ENCODE assay signal across 21 mouse cellular contexts in genomic region chr6:54342223-54342622, GRCm38 (mm10). TPM values are rescaled to one million over a fixed set of nuclear protein-coding genes. Genes with fewer than 3 reads are reported as not detected.
DNase-seq lines count a peak whose midpoint lies in the region; ATAC-seq and TF ChIP-seq lines count a peak whose summit lies in the region.
"Had no signal": no experiment of that assay in that cellular context is flagged by ENCODE, and none has a peak within 500 bp of the region (broad histone marks: within the 10 kb centered on the region; RNA-seq: fewer than 3 reads in every experiment).

No protein-coding gene starts in this region.

- no peak overlapping the region for H3K27ac ChIP-seq in forebrain, postnatal 0 days (ENCODE audit: low read depth, low read length)
- no peak overlapping the region for H3K27ac ChIP-seq in forebrain, embryonic 16.5 days (ENCODE audit: low read length)
- H3K27ac ChIP-seq in midbrain, embryonic 11.5 days (ENCODE audit: low read depth, low read length) = no peak overlapping the region
- no peak overlapping the region for H3K27ac ChIP-seq in midbrain, postnatal 0 days (ENCODE audit: low read depth, low read length)
- no peak overlapping the region for H3K27ac ChIP-seq in kidney, adult 2 months (ENCODE audit: insufficient read depth, low read depth, low read length)
- H3K27ac ChIP-seq: embryonic facial prominence, embryonic 13.5 days; embryonic facial prominence, embryonic 15.5 days; forebrain, embryonic 10.5 days; forebrain, embryonic 13.5 days had no signal

- no peak for TF ChIP-seq CTCF in forebrain, postnatal 0 days (IDR thresholded peaks at IDR 0.05; ENCODE audit: low read depth)
- no peak for TF ChIP-seq CTCF in midbrain, postnatal 0 days (IDR thresholded peaks at IDR 0.05)
- TF ChIP-seq CTCF in brain, embryonic 14.5 days (IDR thresholded peaks at IDR 0.05; ENCODE audit: borderline replicate concordance, extremely low read depth, insufficient read depth, insufficient read length) = no peak
- no peak for TF ChIP-seq CTCF in kidney, adult 2 months (conservative IDR thresholded peaks at IDR 0.05; ENCODE audit: insufficient read depth, insufficient read length, low read depth, low read length)

- peak; percentile 36 for DNase-seq in forebrain, postnatal 0 days
- DNase-seq in midbrain, embryonic 11.5 days (ENCODE audit: low spot score, missing footprints) = peak; percentile 51
- no peak for DNase-seq in midbrain, postnatal 0 days (ENCODE audit: low spot score)
- peak; percentile 60 for DNase-seq in brain, embryonic 14.5 days (ENCODE audit: low read depth)
- DNase-seq in left cerebral cortex, postnatal 36 days (ENCODE audit: low spot score in 2 of 2) = no peak
- DNase-seq in kidney, adult 2 months = no peak
- DNase-seq: adrenal gland, adult 2 months; adrenal gland, postnatal 10 days; adrenal gland, postnatal 25 days; cerebellum, adult 11 months; cerebellum, adult 8-10 months; cerebellum, adult 9-11 months; embryo, embryonic 11 days had no signal

- no peak overlapping the region for H3K9ac ChIP-seq in forebrain, postnatal 0 days
- H3K9ac ChIP-seq in forebrain, embryonic 16.5 days (replicated peaks; ENCODE audit: low read depth, low read length) = no peak overlapping the region
- no peak overlapping the region for H3K9ac ChIP-seq in midbrain, embryonic 11.5 days (ENCODE audit: low read length)
- no peak overlapping the region for H3K9ac ChIP-seq in midbrain, postnatal 0 days (replicated peaks; ENCODE audit: low read length, poor library complexity, severe bottlenecking)
- H3K9ac ChIP-seq: embryonic facial prominence, embryonic 13.5 days; embryonic facial prominence, embryonic 15.5 days; forebrain, embryonic 13.5 days had no signal

- H3K36me3 ChIP-seq in forebrain, postnatal 0 days (ENCODE audit: insufficient read depth) = no peaks in the 10 kb centered on the region
- no peaks in the 10 kb centered on the region for H3K36me3 ChIP-seq in forebrain, embryonic 16.5 days (ENCODE audit: control insufficient read depth, insufficient read depth)
- H3K36me3 ChIP-seq in midbrain, embryonic 11.5 days (ENCODE audit: control insufficient read depth, insufficient read depth, low read length) = no peaks in the 10 kb centered on the region
- no peaks in the 10 kb centered on the region for H3K36me3 ChIP-seq in midbrain, postnatal 0 days (ENCODE audit: insufficient read depth, low read length)
- H3K36me3 ChIP-seq in kidney, adult 2 months (ENCODE audit: control insufficient read depth, insufficient read depth, low read length) = no peaks in the 10 kb centered on the region
- H3K36me3 ChIP-seq: embryonic facial prominence, embryonic 13.5 days; embryonic facial prominence, embryonic 15.5 days; forebrain, embryonic 10.5 days had no signal

- H3K27me3 ChIP-seq in forebrain, postnatal 0 days (ENCODE audit: insufficient read depth, low read length) = no peaks in the 10 kb centered on the region
- no peaks in the 10 kb centered on the region for H3K27me3 ChIP-seq in forebrain, embryonic 16.5 days (replicated peaks; ENCODE audit: control insufficient read depth, insufficient read depth, low read length)
- H3K27me3 ChIP-seq in midbrain, embryonic 11.5 days (ENCODE audit: control insufficient read depth, insufficient read depth, low read length) = no peaks in the 10 kb centered on the region
- no peaks in the 10 kb centered on the region for H3K27me3 ChIP-seq in midbrain, postnatal 0 days (ENCODE audit: insufficient read depth, low read length)
- no peaks in the 10 kb centered on the region for H3K27me3 ChIP-seq in kidney, adult 2 months (replicated peaks; ENCODE audit: control insufficient read depth, insufficient read depth, low read length)
- H3K27me3 ChIP-seq: embryonic facial prominence, embryonic 15.5 days; forebrain, embryonic 13.5 days had no signal

- intact Hi-C loops in left cerebral cortex, postnatal 36 days (cut with DNase I) = no loop called here

- H3K4me1 ChIP-seq in forebrain, postnatal 0 days (ENCODE audit: insufficient read depth) = no peaks in the 10 kb centered on the region
- H3K4me1 ChIP-seq in forebrain, embryonic 16.5 days (replicated peaks; ENCODE audit: control insufficient read depth, insufficient read depth, low read length) = no peaks in the 10 kb centered on the region
- H3K4me1 ChIP-seq in midbrain, embryonic 11.5 days (ENCODE audit: control insufficient read depth, insufficient read depth, low read length) = no peaks in the 10 kb centered on the region
- no peaks in the 10 kb centered on the region for H3K4me1 ChIP-seq in midbrain, postnatal 0 days (ENCODE audit: insufficient read depth, low read length)
- no peaks in the 10 kb centered on the region for H3K4me1 ChIP-seq in kidney, adult 2 months (ENCODE audit: control insufficient read depth, insufficient read depth, low read length)
- H3K4me1 ChIP-seq: embryonic facial prominence, embryonic 13.5 days; embryonic facial prominence, embryonic 15.5 days; forebrain, embryonic 13.5 days had no signal

- peak; percentile 45 for ATAC-seq in forebrain, postnatal 0 days
- no peak for ATAC-seq in forebrain, embryonic 16.5 days
- ATAC-seq in midbrain, embryonic 11.5 days (ENCODE audit: low FRiP score) = no peak
- no peak for ATAC-seq in midbrain, postnatal 0 days (ENCODE audit: low FRiP score)
- ATAC-seq: forebrain, embryonic 13.5 days had no signal

- no peak overlapping the region for H3K4me2 ChIP-seq in forebrain, postnatal 0 days (ENCODE audit: low read depth)
- no peak overlapping the region for H3K4me2 ChIP-seq in forebrain, embryonic 16.5 days (ENCODE audit: low read length)
- no peak overlapping the region for H3K4me2 ChIP-seq in midbrain, embryonic 11.5 days
- H3K4me2 ChIP-seq in midbrain, postnatal 0 days (ENCODE audit: low read depth, low read length, poor library complexity, severe bottlenecking) = no peak overlapping the region
- H3K4me2 ChIP-seq: embryonic facial prominence, embryonic 13.5 days; embryonic facial prominence, embryonic 15.5 days; forebrain, embryonic 13.5 days had no signal

- no peaks in the 10 kb centered on the region for H3K9me3 ChIP-seq in forebrain, postnatal 0 days (ENCODE audit: low read length)
- no peaks in the 10 kb centered on the region for H3K9me3 ChIP-seq in forebrain, embryonic 16.5 days (ENCODE audit: control insufficient read depth, low read length)
- H3K9me3 ChIP-seq in midbrain, embryonic 11.5 days (ENCODE audit: control insufficient read depth, low read length) = no peaks in the 10 kb centered on the region
- no peaks in the 10 kb centered on the region for H3K9me3 ChIP-seq in midbrain, postnatal 0 days (ENCODE audit: low read length)
- H3K9me3 ChIP-seq: embryonic facial prominence, embryonic 13.5 days; embryonic facial prominence, embryonic 15.5 days; forebrain, embryonic 10.5 days; forebrain, embryonic 13.5 days had no signal

- no peak overlapping the region for H3K4me3 ChIP-seq in forebrain, postnatal 0 days (ENCODE audit: low read depth, low read length)
- H3K4me3 ChIP-seq in forebrain, embryonic 16.5 days (replicated peaks; ENCODE audit: low read length) = no peak overlapping the region
- no peak overlapping the region for H3K4me3 ChIP-seq in midbrain, embryonic 11.5 days (ENCODE audit: low read depth, low read length)
- H3K4me3 ChIP-seq in midbrain, postnatal 0 days (ENCODE audit: low read depth, low read length) = no peak overlapping the region
- no peak overlapping the region for H3K4me3 ChIP-seq in kidney, adult 2 months (ENCODE audit: insufficient read depth, low read depth, low read length)
- H3K4me3 ChIP-seq: embryonic facial prominence, embryonic 13.5 days; embryonic facial prominence, embryonic 15.5 days; erythroblast, embryonic 14.5 days; forebrain, embryonic 10.5 days; forebrain, embryonic 13.5 days had no signal

- WGBS in forebrain, postnatal 0 days = 63% methylated on average over 10 of the region's 10 CpGs
- 77% methylated on average over 10 of the region's 10 CpGs for WGBS in forebrain, embryonic 16.5 days
- 88% methylated on average over 10 of the region's 10 CpGs for WGBS in midbrain, embryonic 11.5 days
- WGBS in midbrain, postnatal 0 days = 83% methylated on average over 10 of the region's 10 CpGs
- WGBS in kidney, adult 2 months = 94% methylated on average over 10 of the region's 10 CpGs

- TF ChIP-seq POLR2A in brain, embryonic 14.5 days (IDR thresholded peaks at IDR 0.05; ENCODE audit: borderline replicate concordance, extremely low read depth, insufficient read depth, insufficient read length, poor library complexity, severe bottlenecking) = no peak
- TF ChIP-seq POLR2A in kidney, adult 2 months (IDR thresholded peaks at IDR 0.05; ENCODE audit: low read depth, low read length) = no peak

RNA-seq across cellular contexts. Expression of gene Prr15, which starts 16.6 kb away (rescaled TPM):
- total RNA-seq in forebrain, postnatal 0 days (2014; rRNA removed) = 3.3 and 4.8 TPM in 2 replicates
- polyA plus RNA-seq in forebrain, postnatal 0 days (2015; fragmentation: Nextera tagmentation; extraction: Ambion mirVana) = 2.6 and 3.8 TPM in 2 replicates
- 2.7 and 2.8 TPM in 2 replicates for polyA plus RNA-seq in forebrain, embryonic 16.5 days (2015; fragmentation: Nextera tagmentation; extraction: Ambion mirVana)
- 0.54 and 0.97 TPM in 2 replicates for polyA plus RNA-seq in midbrain, embryonic 11.5 days (2014; fragmentation: Nextera tagmentation; extraction: Ambion mirVana)
- 1.5 and 2.1 TPM in 2 replicates for total RNA-seq in midbrain, postnatal 0 days (2014; rRNA removed)
- polyA plus RNA-seq in midbrain, postnatal 0 days (2015; fragmentation: Nextera tagmentation; extraction: Ambion mirVana) = 1.8 and 2.4 TPM in 2 replicates
- 1.6 and 1.8 TPM in 2 replicates for polyA plus RNA-seq in brain, embryonic 14.5 days (2012; rRNA removed)
- 1 to 10 TPM; 1.4 to 1.8 TPM for total RNA-seq in left cerebral cortex, postnatal 36 days (2021)
- polyA plus RNA-seq in kidney, adult 2 months (2012; rRNA removed) = 6.2 and 6.8 TPM in 2 replicates
- total RNA-seq: common myeloid progenitor, adult 5-6 weeks; MEL had no signal
- polyA plus RNA-seq: erythroblast, embryonic 14.5 days had no signal

Comparison
In these comparisons a context has a peak if more than half of its experiments do, and no peak if none do; other contexts are left out.
1. DNase-seq: peak in forebrain, postnatal 0 days (single experiment), midbrain, embryonic 11.5 days (single experiment) and brain, embryonic 14.5 days (single experiment); none in midbrain, postnatal 0 days (single experiment), left cerebral cortex, postnatal 36 days (0 of 2) and kidney, adult 2 months (single experiment).